Mouse (Mus musculus) embryonic facial prominence, embryonic 11.5 days (tissue): ENCODE measurements at regions not wholly inside any gene's neighbourhood (a gene's known extent, or its start where the extent isn't known, plus 50 kb on each side); places are given as distances from the start of the nearest gene placed in this dataset.

Experiments
- ATAC-seq: fragments of 200-750 bp; cut with Nextera tagmentation; replicated peaks from 2 replicates; pipeline ENCODE4 v1.8.0; 2017; ENCODE audit warnings: low read depth; ENCODE audit not compliant: insufficient number of reproducible peaks, low FRiP score, low TSS enrichment
- DNase-seq: peaks from one replicate; pipeline ENCODE4 v3.0.0-alpha.2; 2015; ENCODE audit warnings: low spot score
- H3K27ac ChIP-seq: fragments of 300-500 bp; sonication (generic); replicated peaks from 2 replicates; pipeline ENCODE4 v1.5.1; 2014; ENCODE audit warnings: mild to moderate bottlenecking, low read depth, low read length, control low read depth
- H3K27me3 ChIP-seq: fragments of 300-500 bp; sonication (generic); 2 replicates; pipeline ENCODE4 v1.6.1; 2014; ENCODE audit warnings: mild to moderate bottlenecking, low read length, moderate library complexity, mixed read lengths; ENCODE audit not compliant: control insufficient read depth, insufficient read depth
- H3K36me3 ChIP-seq: fragments of 300-500 bp; sonication (generic); replicated peaks from 2 replicates; pipeline ENCODE4 v1.6.1; 2014; ENCODE audit warnings: low read depth, mild to moderate bottlenecking, low read length, moderate library complexity, mixed read lengths; ENCODE audit not compliant: control insufficient read depth, insufficient read depth
- H3K4me1 ChIP-seq: fragments of 300-500 bp; sonication (generic); 2 replicates; pipeline ENCODE4 v1.6.1; 2014; ENCODE audit warnings: low read length, mixed read lengths; ENCODE audit not compliant: control insufficient read depth, insufficient read depth
- H3K4me2 ChIP-seq: fragments of 300-500 bp; sonication (generic); 2 replicates; pipeline ENCODE4 v1.6.1; 2014; ENCODE audit warnings: low read depth, mild to moderate bottlenecking, control low read depth, low read length, moderate library complexity
- H3K4me3 ChIP-seq: fragments of 300-500 bp; sonication (generic); 2 replicates; pipeline ENCODE4 v1.5.1; 2014; ENCODE audit warnings: low read depth, low read length, control low read depth
- H3K9ac ChIP-seq: fragments of 300-500 bp; sonication (generic); replicated peaks from 2 replicates; pipeline ENCODE4 v1.6.1; 2014; ENCODE audit warnings: mild to moderate bottlenecking, control low read depth, low read length
- H3K9me3 ChIP-seq: fragments of 300-500 bp; sonication (generic); replicated peaks from 2 replicates; pipeline ENCODE4 v1.6.1; 2016; ENCODE audit warnings: mild to moderate bottlenecking, low read length, inconsistent platforms, mixed read lengths; ENCODE audit not compliant: control insufficient read depth
- WGBS: fragments of 180-500 bp; shearing (Covaris S2); extraction: QIAGEN DNeasy Blood & Tissue Kit; methylation state at CpG from one replicate; pipeline ENCODE4 v1.1.7; 2014; 5-methylcytosine and 5-hydroxymethylcytosine counted together

- Histone ChIP-seq H3K4me3 (no peak overlapping the region), H3K27ac (peak overlapping the region; percentile 32; the same call in 1 of the 2 replicates), H3K9ac (no peak overlapping the region), H3K4me2 (no peak overlapping the region), H3K36me3 (no peaks in the 10 kb centered on the region), H3K27me3 (no peaks in the 10 kb centered on the region), H3K9me3 (no peaks in the 10 kb centered on the region), H3K4me1 (no peaks in the 10 kb centered on the region)
- ATAC-seq (peak; percentile 86), DNase-seq (peak; percentile 69)
- WGBS, result 29% methylated on average over 10 of the region's 10 CpGs
Observed at GRCm38 (mm10) chr10:96460617-96461338, 156.0 kb upstream of the Btg1 start.

GRCm38 (mm10) chr10:96465967-96466366 lies 150.8 kb upstream of the Btg1 start:
- Histone ChIP-seq H3K9ac (no peak overlapping the region), H3K27me3 (no peaks in the 10 kb centered on the region), H3K9me3 (no peaks in the 10 kb centered on the region), H3K4me3 (no peak overlapping the region), H3K36me3 (no peaks in the 10 kb centered on the region), H3K4me1 (no peaks in the 10 kb centered on the region), H3K27ac (no peak overlapping the region), H3K4me2 (no peak overlapping the region)
- ATAC-seq (no peak), DNase-seq (no peak)
- WGBS, result 77% methylated on average over 6 of the region's 6 CpGs

GRCm38 (mm10) chr10:96466845-96467244 lies 150.0 kb upstream of the Btg1 start:
- H3K4me3 ChIP-seq, result no peak overlapping the region
- no peaks in the 10 kb centered on the region for H3K27me3 ChIP-seq
- no peak overlapping the region for H3K27ac ChIP-seq
- WGBS, result 90% methylated on average over 3 of the region's 3 CpGs
- no peak overlapping the region for H3K4me2 ChIP-seq
- H3K9me3 ChIP-seq, result no peaks in the 10 kb centered on the region
- no peaks in the 10 kb centered on the region for H3K4me1 ChIP-seq
- DNase-seq (no peak), ATAC-seq (no peak)
- H3K36me3 ChIP-seq, result no peaks in the 10 kb centered on the region
- H3K9ac ChIP-seq, result no peak overlapping the region

- no peak overlapping the region for H3K9ac ChIP-seq
- H3K4me2 ChIP-seq, result no peak overlapping the region
- no peaks in the 10 kb centered on the region for H3K36me3 ChIP-seq
- H3K9me3 ChIP-seq, result no peaks in the 10 kb centered on the region
- ATAC-seq, result no peak
- DNase-seq, result no peak
- H3K4me1 ChIP-seq, result no peaks in the 10 kb centered on the region
- no peaks in the 10 kb centered on the region for H3K27me3 ChIP-seq
- H3K4me3 ChIP-seq, result no peak overlapping the region
- H3K27ac ChIP-seq, result no peak overlapping the region
- 86% methylated on average over 4 of the region's 4 CpGs for WGBS
Observed at GRCm38 (mm10) chr10:96467661-96468060, 149.1 kb upstream of the Btg1 start.

GRCm38 (mm10) chr10:96471523-96471922 lies 145.3 kb upstream of the Btg1 start:
- ATAC-seq, result no peak
- no peak overlapping the region for H3K4me2 ChIP-seq
- H3K27ac ChIP-seq, result no peak overlapping the region
- H3K9me3 ChIP-seq, result no peaks in the 10 kb centered on the region
- no peaks in the 10 kb centered on the region for H3K27me3 ChIP-seq
- no peak overlapping the region for H3K4me3 ChIP-seq
- H3K9ac ChIP-seq, result no peak overlapping the region
- no peak for DNase-seq
- no peaks in the 10 kb centered on the region for H3K4me1 ChIP-seq
- no peaks in the 10 kb centered on the region for H3K36me3 ChIP-seq

- DNase-seq (no peak), ATAC-seq (no peak)
- H3K4me2 ChIP-seq, result no peak overlapping the region
- H3K27ac ChIP-seq, result no peak overlapping the region
- H3K9ac ChIP-seq, result no peak overlapping the region
- no peaks in the 10 kb centered on the region for H3K36me3 ChIP-seq
- H3K27me3 ChIP-seq, result no peaks in the 10 kb centered on the region
- no peaks in the 10 kb centered on the region for H3K4me1 ChIP-seq
- 78% methylated on average over 12 of the region's 12 CpGs for WGBS
- no peak overlapping the region for H3K4me3 ChIP-seq
- no peaks in the 10 kb centered on the region for H3K9me3 ChIP-seq
Observed at GRCm38 (mm10) chr10:96479350-96479749, 137.5 kb upstream of the Btg1 start.

- ATAC-seq (no peak), DNase-seq (no peak)
- no peak overlapping the region for H3K4me3 ChIP-seq
- H3K4me1 ChIP-seq, result no peaks in the 10 kb centered on the region
- H3K27me3 ChIP-seq, result no peaks in the 10 kb centered on the region
- no peak overlapping the region for H3K9ac ChIP-seq
- WGBS, result 81% methylated on average over 8 of the region's 8 CpGs
- no peaks in the 10 kb centered on the region for H3K9me3 ChIP-seq
- H3K4me2 ChIP-seq, result no peak overlapping the region
- H3K36me3 ChIP-seq, result no peaks in the 10 kb centered on the region
- no peak overlapping the region for H3K27ac ChIP-seq
Observed at GRCm38 (mm10) chr10:96479786-96480185, 137.0 kb upstream of the Btg1 start.

GRCm38 (mm10) chr10:96480453-96481324 lies 136.1 kb upstream of the Btg1 start:
- no peak overlapping the region for H3K4me2 ChIP-seq
- no peak overlapping the region for H3K27ac ChIP-seq
- H3K4me3 ChIP-seq, result no peak overlapping the region
- H3K36me3 ChIP-seq, result no peaks in the 10 kb centered on the region
- WGBS, result 29% methylated on average over 14 of the region's 14 CpGs
- peak overlapping the region; percentile 23; the same call in 1 of the 2 replicates for H3K9ac ChIP-seq
- no peaks in the 10 kb centered on the region for H3K4me1 ChIP-seq
- peak; percentile 54 for DNase-seq
- no peaks in the 10 kb centered on the region for H3K9me3 ChIP-seq
- no peaks in the 10 kb centered on the region for H3K27me3 ChIP-seq
- ATAC-seq, result peak; percentile 67; the same call in 1 of the 2 replicates
